Mouse (Mus musculus) ovary, postnatal 14 days (tissue): ENCODE measurements around the gene Yy1.
A peak's percentile ranks its signal among the peaks of the same experiment; 100 is the strongest.

Source experiments
- DNase-seq: peaks from one replicate; pipeline ENCODE4 v3.0.0; 2022; ENCODE audit warnings: low spot score

Gene Yy1

GRCm38 (mm10) chr12:108768196-108768854 is 24.4 kb upstream of the Yy1 start:
- no peak for DNase-seq

DNA sequence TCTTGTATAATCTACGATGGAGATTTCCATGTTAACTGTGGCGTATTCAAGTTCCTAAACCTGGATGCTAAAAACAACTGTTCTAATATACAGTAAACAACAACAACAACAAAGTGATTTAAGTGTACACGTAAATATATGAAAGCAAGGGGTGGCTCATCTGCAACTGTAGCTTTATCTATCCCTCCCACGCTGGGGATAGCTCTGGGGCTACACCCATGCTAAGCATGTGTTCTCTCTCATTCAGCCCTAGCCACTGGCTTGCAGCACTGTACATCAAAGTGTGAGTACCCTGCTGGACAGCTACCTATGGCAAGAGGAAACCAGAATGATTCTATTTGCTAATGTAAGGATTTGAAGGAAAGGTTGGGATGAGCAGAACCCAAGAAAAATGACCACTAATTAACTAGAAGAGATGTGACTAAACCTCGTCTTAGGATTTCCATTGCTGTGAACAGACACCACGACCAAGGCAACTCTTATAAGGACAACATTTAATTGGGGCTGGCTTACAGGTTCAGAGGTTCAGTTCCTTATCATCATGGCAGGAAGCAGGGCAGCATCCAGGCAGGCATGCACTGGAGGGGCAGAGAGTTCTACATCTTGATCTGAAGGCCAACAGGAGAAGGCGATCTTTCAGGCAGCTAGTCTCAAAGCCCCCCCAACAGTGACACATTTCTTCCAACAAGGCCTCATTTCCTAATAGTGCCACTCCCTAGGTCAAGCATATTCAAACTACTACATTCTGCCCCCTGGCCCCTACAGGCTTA is 12.5 kb upstream of the Yy1 start:
- no peak for DNase-seq

GRCm38 (mm10) chr12:108785161-108785560 is 7.6 kb upstream of the Yy1 start:
- DNase-seq, result no peak

GRCm38 (mm10) chr12:108787329-108787728 is 5.4 kb upstream of the Yy1 start:
- DNase-seq, result no peak

- peak; percentile 73 for DNase-seq
These were observed 624 bp upstream of the Yy1 start for GRCm38 (mm10) chr12:108792152-108792545.

- DNase-seq, result peak; percentile 12
These were observed 724 bp downstream of the Yy1 start for GRCm38 (mm10) chr12:108793453-108793941.

GRCm38 (mm10) chr12:108794078-108794711 is 1.4 kb downstream of the Yy1 start:
- peak; percentile 57 for DNase-seq

DNA sequence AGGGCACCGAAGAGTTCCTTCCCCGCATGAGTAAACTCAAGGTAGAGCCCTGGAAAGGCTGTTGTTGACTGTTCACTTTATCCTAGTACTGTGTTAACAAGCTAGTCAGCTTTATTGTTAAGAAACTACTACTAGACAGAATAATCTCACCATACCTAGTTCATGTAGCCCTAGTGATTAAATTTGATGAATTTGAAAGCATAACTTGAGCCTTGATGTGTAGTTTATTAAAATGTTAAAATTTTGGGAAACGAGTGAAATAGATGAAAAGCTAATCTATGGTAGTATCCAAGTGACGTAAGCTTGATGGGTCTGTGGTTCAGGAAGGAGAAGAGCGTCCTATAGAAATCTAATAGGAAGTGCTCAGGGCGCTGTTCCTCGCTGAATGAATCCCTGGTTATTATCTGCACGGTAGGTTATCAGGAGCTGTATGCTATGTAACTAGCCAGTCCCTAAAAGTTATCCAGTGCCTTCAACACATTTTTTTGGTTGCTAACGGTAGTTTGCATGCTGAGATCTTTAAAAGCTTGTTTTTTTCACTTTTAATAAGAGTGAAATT is 2.3 kb downstream of the Yy1 start:
- no peak for DNase-seq

GRCm38 (mm10) chr12:108801613-108802012 is 8.8 kb downstream of the Yy1 start:
- DNase-seq, result no peak

GRCm38 (mm10) chr12:108804388-108804787 is 11.6 kb downstream of the Yy1 start:
- DNase-seq, result no peak

DNA sequence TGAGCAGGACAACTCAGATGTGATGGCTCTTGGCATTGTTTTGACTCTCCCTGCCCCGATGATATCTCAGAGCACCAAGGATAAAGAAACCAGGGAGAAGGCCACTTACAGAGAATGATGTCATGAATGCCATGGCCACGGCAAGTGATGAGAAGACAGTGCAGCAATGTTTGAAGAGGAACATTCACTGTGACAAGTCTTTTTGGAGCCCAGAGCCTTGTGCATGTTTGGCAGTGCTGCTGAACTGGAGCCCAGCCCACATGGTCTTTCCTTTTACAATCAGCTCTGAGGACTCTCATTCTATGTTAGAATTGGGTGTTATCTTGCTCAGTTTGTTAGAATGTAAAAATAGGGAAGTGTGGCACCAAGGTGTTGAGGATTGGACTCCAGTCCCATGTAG is 15.7 kb downstream of the Yy1 start:
- DNase-seq, result no peak

- no peak for DNase-seq
These were observed 17.0 kb downstream of the Yy1 start for GRCm38 (mm10) chr12:108809771-108810170.

GRCm38 (mm10) chr12:108810309-108810708 is 17.5 kb downstream of the Yy1 start:
- DNase-seq, result no peak

- no peak for DNase-seq
These were observed 18.4 kb downstream of the Yy1 start for GRCm38 (mm10) chr12:108811133-108811532.

GRCm38 (mm10) chr12:108812463-108812862 is 19.7 kb downstream of the Yy1 start:
- DNase-seq, result no peak

- no peak for DNase-seq
These were observed 21.7 kb downstream of the Yy1 start for GRCm38 (mm10) chr12:108814470-108814869.

- no peak for DNase-seq
These were observed 23.8 kb downstream of the Yy1 start for GRCm38 (mm10) chr12:108816569-108816968.

- no peak for DNase-seq
These were observed 27.7 kb downstream of the Yy1 start for GRCm38 (mm10) chr12:108820461-108820860.

- no peak for DNase-seq
These were observed 30.3 kb downstream of the Yy1 start for GRCm38 (mm10) chr12:108823036-108823435.

- no peak for DNase-seq
These were observed 31.6 kb downstream of the Yy1 start for GRCm38 (mm10) chr12:108824225-108824874.

DNA sequence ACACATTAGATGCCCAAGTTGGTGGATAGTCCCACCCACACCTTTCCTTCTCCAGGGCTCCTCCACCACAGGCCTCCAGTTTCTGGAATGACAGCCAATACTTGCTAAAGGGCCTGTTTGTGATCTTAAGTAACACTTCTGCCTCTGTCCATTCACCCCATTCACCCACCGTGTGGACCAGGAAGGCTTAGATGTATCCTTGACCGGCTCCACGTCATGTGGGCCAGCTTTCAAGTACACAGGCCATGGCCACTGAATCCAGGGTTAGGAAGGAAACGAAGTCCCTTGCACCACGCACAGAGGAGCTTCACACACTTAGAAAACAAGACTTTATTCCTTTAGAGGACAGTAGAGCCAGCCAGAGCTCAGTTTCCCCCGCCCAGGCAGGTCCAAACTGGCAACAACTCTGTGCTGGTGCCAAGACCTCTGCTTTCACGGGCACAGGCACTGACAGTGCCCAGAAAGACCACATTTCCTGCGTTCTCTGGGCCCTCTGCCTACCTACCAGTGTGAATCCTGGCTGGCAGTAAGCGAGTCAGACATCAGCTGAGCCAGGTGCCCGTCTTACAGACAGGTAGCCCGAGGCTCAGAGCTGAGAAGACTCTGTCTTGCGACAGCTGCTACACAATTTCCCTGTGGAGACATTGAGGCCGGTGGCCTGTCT is 32.9 kb downstream of the Yy1 start:
- no peak for DNase-seq
